Mouse (Mus musculus) small intestine, adult 2 months (tissue): Measurements from ENCODE around the gene Adssl1.

Experiments
- CTCF ChIP-seq: fragments of 200-500 bp; IDR thresholded peaks from 2 replicates; pipeline ENCODE4 v1.5.1; 2012; ENCODE audit warnings: low read depth, mild to moderate bottlenecking, control low read depth, inconsistent platforms, low read length, moderate library complexity, mixed read lengths; ENCODE audit not compliant: insufficient replicate concordance, insufficient read length; ENCODE audit errors: extremely low read depth
- POLR2A ChIP-seq: fragments of 200-500 bp; IDR thresholded peaks from 2 replicates; pipeline ENCODE4 v1.6.1; 2012; ENCODE audit warnings: low read depth, mild to moderate bottlenecking, control low read depth, inconsistent platforms, low read length, moderate library complexity

- no peak for TF ChIP-seq POLR2A
- TF ChIP-seq CTCF, result no peak
These were observed 44.4 kb upstream of the Adssl1 start for GRCm38 (mm10) chr12:112575274-112575986.
